Mouse (Mus musculus) gastrocnemius, postnatal 14 days (tissue): ENCODE measurements at regions not wholly inside any gene's neighbourhood (a gene's known extent, or its start where the extent isn't known, plus 50 kb on each side); places are given as distances from the start of the nearest gene placed in this dataset.

Experiments
- DNase-seq: peaks from one replicate; pipeline ENCODE4 v3.0.0; 2021; ENCODE audit warnings: mixed read lengths
- intact Hi-C: fragments of 180-260 bp; cut with DNase I; formaldehyde crosslinking; loops from one replicate; pipeline ENCODE4 v1.15.1; 2025; ENCODE audit warnings: low total_unique reads

- intact Hi-C loops = no loop called here
- DNase-seq = no peak
These were observed 265.4 kb downstream of the Cd109 start for GRCm38 (mm10) chr9:78880643-78881306.

DNA sequence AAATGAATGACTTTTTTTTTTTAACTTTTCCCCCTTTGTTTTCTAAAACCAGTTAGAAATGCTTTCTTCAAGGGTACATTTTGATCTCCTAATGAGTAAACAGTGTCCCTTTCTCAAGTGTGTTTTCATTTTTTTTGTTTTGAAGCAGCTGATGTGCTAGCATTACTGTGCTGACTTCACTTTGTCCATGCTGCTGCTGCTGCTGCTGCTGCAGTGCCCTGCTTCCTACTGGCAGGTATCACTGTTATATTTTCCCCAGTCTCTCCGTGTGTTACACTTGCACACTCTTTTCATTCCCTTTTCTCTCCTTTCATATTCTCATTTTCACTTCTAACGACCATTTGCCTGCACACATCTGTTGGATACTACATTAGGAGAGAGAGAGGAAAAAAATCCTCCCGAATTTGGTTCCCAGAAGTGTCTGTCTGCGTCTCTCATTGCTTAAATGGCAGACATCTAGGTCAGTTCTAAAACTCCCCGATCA is 266.0 kb downstream of the Cd109 start:
- intact Hi-C loops = no loop called here
- no peak for DNase-seq

GRCm38 (mm10) chr9:78903211-78903610 is 287.9 kb downstream of the Cd109 start:
- intact Hi-C loops = no loop called here

DNA sequence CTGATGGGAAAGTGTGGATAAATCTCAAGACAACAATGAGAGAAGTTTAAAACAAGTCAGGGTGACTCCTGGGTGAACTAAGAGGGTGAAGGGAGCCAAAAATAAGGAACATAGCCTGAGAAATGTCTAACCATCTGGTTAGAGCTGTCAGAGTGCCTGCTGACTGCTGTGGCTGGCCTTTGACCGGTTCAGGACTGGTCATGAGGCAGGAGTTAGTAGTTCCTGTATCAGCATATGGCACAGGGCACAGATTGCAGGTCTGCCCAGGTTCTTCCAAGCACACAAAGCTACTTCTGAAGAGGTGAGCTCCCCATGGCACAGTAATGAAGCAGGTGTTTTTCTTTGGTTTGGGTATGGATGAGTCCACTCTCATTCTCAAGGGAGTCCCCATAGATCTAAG is 302.0 kb downstream of the Cd109 start:
- DNase-seq = no peak
- intact Hi-C loops = no loop called here

More at GRCm38 (mm10) chr9:78903211-78903610, 287.9 kb downstream of the Cd109 start:
- DNase-seq = no peak

DNA sequence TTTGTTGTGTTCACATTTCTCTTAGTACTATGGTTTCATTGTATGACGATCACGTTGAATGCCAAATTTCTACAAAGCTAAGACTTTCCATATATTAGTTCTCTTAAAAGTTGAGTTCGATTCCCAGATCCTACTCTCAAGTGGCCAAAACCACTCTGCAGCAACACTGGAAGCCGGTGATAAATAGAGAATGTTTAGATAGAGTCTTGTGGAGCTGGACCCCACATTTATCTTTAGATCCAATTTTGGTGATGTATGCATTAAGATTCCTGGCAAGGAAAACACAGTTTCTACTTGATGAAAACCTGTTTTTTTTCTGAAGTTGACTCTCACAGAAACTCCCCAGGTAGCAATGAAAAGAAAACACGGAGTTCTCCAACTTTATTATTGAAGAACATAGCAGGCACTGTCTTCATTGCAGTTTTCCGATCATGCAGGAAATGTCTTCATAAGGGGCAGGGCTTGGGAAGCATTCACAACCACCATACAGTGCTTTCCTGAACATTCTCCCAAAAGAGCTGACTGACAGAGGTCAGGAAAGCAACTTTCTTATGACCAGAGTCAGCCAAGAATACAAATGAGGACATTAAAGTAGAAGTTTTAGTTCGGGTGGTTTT is 310.7 kb downstream of the Cd109 start:
- intact Hi-C loops = no loop called here
- DNase-seq = no peak

DNA sequence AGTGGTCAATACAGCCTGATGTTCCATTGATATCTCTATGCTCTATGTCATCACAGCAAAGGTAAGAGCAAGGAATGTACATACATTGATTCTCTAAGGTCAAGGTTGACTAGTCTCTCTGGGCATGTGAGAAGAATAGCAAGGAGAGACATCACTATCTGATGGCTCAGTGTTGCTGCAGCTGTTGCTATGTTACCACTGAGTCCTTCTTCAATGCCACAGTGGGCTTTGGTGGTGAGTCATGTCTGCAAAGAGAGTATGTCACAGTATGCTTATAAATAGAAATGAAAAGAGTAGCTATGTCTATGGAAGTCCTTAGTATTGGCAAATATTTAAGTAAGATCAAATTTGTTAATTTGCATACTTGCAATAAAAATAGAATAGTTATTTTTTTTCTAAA is 326.3 kb downstream of the Cd109 start:
- no peak for DNase-seq
- intact Hi-C loops = no loop called here

- intact Hi-C loops = no loop called here
- DNase-seq = no peak
These were observed 349.5 kb downstream of the Cd109 start for GRCm38 (mm10) chr9:78964813-78965212.

DNA sequence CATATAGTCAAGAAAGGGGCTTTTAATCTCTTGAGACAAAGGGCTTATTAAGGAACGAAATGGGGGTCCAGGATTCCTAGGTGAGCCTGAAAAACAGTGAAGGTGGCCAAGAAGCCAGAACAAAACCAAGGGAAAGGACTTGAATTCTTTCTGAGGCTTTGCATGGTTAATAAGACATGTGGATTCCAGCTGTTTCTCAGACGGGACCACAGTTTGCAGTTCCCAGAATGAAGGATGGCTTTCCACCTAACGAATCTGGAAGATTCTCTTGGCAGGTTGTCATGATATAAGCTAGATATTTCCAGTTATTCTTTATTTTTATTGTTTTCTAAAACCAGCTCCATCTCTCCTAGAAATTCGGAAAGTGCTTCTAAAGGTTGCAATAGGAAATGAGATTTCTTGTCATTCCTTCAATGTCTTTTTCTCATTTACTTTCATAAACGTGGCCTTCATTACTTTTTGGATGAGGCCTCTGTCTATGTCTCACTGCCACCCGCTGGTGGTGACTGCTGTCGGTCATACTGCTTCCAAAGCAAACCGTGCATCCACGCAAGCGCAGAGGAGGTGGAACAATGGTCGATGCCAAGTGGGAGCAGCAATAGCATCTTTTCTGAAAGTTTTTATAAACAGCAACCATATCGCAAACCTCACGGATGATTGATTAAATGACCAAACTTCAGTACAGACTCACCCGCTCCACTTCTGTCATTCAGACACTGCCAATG is 350.0 kb downstream of the Cd109 start:
- no peak for DNase-seq
- intact Hi-C loops = no loop called here

DNA sequence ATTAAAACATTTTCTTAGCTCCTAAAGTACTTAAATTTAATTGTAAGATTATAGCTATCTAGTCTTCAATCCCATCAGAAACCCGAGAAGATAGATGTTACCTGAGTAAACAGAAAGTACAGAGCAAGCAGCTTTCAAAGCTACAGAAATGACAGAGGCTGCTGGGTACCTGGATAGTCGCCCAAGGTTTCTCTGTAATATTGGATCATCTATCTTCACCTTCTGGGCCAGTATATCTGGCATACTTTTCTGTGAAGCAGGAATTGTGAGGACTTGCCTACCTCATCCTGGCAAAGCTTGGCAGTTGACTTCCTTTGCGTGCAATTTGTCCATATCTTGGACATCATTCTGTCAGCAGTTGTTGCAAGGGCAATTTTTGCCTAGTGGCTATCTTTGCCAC is 356.4 kb downstream of the Cd109 start:
- DNase-seq = no peak
- intact Hi-C loops = no loop called here

DNA sequence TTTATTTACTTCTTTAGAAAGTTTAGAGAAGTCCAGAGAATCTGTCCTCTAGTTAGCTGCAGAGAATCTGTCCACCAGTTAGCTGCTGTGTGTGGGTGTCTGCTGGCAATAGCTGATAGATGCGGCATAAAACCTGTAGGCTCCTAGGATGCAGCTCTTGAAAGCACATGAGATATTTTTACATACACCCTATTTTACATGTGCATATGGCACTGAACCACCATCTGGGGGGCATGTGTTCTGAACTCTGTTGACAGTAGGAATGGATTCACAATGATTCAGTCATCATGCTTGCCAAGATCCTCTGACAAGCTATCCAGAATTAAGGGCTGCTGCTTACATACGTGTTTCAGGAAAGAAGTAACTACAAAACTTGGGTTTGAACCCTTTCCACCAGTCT is 368.4 kb downstream of the Cd109 start:
- DNase-seq = no peak

DNA sequence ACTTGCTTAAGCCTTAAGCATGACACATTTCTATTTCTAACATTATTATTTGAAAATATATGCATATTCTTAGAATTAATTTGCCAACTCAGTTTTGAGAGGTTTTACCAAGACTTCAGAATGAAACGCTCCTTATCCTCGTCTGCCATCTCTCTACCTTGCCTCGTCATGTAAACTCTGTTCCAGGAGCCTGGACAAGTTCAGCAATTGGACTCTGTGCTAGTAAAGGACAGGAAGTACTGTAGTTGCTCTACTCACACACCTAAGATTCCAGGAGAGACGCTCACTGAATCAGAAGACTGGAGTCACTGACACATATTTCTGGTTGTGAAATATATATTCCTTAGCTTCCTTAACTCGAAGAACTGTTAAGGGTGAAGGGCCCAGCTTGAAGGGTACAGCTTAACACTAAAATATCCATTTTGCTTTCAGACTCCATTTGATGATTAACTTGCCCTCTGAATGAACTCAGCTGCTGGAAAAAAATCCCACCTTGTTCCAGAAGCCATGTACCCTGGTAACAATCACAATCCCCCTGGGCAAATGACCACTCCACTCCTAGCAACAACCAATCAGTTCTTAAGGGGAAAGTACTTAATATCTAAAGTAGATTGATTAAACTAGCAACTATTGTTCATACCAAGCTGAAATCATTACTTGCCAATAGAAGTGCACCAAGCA is 370.0 kb downstream of the Cd109 start:
- no peak for DNase-seq
- intact Hi-C loops = no loop called here

More for the DNA sequence above, 368.4 kb downstream of the Cd109 start:
- intact Hi-C loops = no loop called here

GRCm38 (mm10) chr9:78991310-78991709 is 376.0 kb downstream of the Cd109 start:
- no peak for DNase-seq
- intact Hi-C loops = no loop called here

GRCm38 (mm10) chr9:79001081-79001480 is 385.7 kb downstream of the Cd109 start:
- intact Hi-C loops = no loop called here
- DNase-seq = no peak

DNA sequence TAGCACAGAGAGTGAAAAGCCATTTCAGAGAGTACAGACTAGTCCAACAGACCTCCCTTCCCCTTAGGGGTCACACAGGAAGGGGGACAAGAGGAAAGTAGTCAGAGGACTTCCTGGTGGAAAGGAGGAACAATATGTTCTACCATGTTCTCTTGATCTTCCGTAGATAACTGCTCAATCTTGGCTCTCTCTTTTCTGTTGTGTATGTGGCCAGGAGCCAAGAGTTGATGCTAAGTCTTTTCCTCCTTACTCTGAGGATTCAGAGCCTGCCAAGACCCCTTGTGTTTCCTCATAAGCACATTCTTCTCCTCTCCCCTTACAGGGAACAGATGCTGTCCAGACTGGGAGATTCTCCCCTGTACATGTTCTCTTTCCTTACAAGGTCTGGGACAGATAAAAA is 386.6 kb downstream of the Cd109 start:
- intact Hi-C loops = no loop called here
- DNase-seq = no peak

DNA sequence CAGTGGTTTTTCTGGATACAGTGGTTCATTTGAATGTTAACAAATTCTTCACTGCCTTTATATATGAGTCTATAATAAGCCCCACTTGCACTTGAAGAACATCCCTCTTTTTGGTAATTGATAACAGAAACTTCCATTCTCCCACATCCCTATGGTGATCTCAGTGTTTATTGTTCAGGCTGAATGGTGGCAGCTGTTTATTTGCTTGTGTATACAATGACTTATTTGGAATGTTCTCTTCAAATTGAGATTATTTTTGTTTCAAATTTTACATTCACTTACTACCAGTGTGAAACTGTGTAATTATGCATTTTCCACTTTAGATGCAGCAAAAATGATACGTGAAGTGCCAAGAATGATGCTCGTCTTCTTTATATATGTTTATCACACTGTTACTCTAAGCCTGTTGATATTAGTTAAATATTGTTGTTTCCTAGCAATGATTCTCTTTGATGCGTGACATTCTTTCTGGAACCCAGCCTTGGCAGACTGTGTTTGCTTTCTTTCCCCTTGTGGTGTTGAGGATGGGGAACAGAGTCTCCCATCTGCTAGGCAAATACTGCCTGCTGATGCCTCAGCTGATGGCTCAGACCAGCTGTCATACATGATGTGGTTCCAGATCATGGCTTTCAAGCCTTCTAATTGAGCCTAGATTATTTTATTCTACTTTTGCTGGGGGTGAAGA is 389.1 kb downstream of the Cd109 start:
- no peak for DNase-seq
- intact Hi-C loops = no loop called here

DNA sequence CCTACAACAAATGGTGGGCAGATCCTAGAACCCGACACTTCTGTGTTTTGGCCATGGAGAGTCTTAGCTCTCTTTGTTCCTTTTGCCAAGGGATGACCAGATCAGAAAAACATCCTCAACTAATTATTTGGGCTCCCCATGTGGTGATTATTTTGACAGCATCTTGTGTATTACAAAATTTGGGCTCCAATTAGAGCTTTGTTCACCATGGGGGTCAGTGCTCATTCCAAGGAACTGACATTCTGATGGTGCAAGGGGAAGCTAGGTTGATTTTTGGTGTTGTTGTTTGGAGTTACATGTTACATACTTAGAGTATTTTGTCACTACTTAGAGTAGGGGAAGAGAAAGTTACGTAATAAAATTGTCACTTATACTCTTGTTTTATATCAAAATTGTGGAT is 406.9 kb downstream of the Cd109 start:
- intact Hi-C loops = no loop called here
- DNase-seq = no peak

GRCm38 (mm10) chr9:79028234-79028633 is 412.9 kb downstream of the Cd109 start:
- intact Hi-C loops = no loop called here

GRCm38 (mm10) chr9:79029456-79029855 is 414.1 kb downstream of the Cd109 start:
- DNase-seq = no peak
- intact Hi-C loops = no loop called here

More at GRCm38 (mm10) chr9:79028234-79028633, 412.9 kb downstream of the Cd109 start:
- no peak for DNase-seq

GRCm38 (mm10) chr9:79035677-79036076 is 420.3 kb downstream of the Cd109 start:
- intact Hi-C loops = no loop called here
- DNase-seq = no peak

- intact Hi-C loops = no loop called here
- DNase-seq = no peak
These were observed 421.7 kb downstream of the Cd109 start for GRCm38 (mm10) chr9:79037054-79037453.
